Mouse (Mus musculus): Measurements from ENCODE around the gene Krt17.
"Not testable (repeated sequence)": the region's sequence is repeated elsewhere in the genome, so short reads cannot be mapped to it uniquely, and the experiment has no call there.

Gene Krt17

DNA sequence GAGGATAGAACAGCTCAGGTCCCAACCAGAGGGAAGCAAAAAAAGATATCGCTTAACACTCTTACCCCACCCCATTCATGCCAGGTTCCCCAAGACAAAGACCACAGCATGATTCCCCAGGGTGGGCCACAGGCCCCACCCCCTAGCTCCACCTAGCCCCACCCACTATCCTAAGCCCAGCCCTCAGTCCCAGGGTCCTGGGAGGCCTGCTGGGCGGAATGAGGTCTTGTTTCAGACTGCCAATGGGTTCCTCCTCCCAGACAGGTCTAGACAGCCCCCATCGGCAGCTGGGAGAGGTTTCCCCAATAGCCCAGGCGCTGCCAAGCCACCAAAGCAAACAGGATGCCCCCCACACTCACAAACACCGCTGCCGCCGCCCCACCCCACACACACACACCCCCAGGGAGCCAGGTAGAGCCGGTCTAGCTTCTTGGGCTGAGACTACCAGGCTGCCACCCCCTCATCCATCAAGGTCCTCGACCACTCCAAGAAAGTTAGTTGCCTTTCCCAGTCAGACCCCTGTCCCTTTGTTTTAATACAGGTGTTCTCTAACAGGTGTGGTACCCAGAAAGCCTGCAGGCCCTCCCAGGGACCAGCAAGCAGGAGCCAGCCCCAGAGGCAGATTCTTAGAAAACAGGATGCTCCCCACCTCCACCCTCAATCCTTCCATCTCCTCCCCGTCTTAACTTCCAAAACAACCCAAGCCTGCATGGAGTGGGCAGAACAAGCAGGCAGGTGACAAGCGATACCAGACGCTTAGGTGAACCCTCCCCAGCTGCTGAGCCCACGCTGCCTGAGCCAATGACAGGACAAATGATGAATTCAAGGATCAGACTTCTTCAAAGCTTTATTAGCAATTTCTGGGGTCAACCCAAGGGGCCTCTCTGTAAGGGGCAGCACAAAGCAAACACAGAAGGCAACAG, 1.5 kb upstream of the Krt17 start:
- no peak for DNase-seq (ENCODE audit: low spot score)

DNA sequence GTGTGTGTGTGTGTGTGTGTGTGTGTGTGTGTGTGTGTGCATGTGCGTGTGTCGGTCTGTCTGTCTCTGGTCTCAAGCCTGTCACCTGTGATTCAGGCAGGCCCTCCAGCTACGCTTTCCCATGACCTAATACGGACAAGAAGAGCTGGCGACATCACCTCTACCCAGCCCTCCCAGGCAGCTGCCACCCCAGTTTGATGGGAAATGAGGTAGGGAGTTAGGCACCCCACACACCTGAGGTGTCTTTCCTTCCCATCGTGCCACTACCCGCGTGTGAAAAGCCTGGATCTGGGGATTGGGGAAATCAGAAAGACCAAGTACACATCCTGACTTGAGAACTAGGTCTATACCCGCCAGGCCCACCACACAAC, 391 bp upstream of the Krt17 start:
- DNase-seq (ENCODE audit: low spot score): no peak

DNA sequence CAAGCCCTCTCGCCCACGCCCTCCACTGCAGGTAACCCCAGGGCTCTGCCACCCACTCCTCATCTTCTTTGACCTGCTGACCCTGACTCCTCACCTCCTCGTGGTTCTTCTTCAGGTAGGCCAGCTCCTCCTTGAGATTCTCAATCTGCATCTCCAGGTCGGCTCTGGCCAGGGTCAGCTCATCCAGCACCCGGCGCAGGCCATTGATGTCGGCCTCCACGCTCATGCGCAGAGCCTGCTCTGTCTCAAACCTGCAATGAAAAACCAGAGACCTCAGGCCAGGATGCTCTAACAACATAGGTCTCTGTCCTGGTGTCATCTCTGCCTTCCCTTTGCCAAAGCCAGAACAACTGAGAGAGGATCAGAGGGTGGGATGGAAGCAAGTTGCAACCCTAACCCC, 1.8 kb downstream of the Krt17 start:
- DNase-seq (ENCODE audit: low spot score): no peak

DNA sequence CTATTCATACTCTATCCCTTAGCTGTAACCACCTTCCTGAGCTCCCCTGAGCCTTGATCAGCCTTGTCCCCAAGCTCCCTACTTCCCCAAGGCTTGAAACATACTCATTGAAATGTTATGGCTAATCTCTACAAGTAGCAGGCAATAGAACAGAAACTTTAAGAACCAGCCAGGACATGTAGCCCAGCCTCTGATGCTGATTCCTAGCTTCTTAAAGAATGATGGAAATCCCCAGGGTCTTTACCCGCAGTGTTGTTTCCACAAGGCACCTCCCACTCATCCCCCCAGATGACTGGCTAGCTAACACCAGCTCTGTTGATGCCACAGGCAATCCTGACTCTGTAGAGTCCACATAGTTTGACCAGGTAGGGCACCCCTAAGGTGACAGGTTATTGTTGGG, 2.9 kb downstream of the Krt17 start:
- DNase-seq (ENCODE audit: low spot score): no peak

DNA sequence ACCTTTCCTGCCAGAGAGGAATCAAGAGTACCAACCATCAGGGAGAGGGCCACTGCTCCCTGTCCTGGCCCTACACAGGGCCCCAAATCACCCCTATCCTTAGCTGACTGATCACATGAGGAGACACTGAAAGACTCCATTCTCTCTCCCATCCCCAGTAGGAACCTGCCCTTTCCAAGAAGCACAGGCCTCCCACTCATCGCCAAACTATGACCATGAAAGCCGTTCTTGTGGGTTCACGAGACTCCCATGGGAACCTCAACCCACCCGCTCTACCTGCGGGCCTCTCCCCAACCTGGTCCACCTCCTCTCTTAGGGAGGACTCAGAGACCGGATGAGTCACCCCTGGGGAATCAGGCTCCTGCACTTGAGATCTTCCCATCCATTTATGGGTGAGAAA, 5.3 kb downstream of the Krt17 start:
- DNase-seq (ENCODE audit: low spot score): no peak

DNA sequence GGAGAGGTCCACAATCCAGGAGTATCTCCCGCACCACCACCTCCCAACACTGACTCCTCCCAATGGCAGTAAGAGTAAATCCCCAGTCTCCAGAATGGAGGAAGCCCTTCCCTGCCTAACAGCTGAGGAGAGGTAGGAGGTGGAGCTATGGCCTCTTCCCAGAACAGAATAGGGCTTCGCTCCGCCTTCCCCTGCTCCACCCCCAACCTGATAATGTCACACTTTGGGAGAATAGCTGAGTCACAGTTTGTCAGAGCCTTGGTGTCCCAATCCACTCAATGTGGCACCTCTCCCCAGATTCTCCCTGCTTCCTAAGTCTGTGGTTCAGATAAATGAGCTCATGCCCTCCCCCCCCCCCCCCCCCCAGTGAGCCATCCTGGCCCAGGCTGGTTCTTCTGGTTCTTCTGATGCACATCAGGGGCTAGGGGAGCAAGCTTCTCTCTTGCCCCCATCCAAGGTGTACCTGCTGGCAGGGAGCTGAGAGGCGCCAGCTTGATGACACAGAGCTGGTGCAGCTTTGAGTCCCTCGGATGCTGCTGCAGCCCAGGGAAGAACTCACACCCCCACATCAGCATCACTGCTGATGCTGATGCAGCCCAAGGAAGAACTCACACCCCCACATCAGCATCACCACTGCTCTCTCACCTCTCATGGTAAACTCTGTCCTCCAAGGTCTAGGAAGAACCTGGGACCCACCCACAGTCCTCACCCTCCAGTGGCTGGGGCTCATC, 6.3 kb downstream of the Krt17 start:
- no peak for DNase-seq (ENCODE audit: low spot score)

DNA sequence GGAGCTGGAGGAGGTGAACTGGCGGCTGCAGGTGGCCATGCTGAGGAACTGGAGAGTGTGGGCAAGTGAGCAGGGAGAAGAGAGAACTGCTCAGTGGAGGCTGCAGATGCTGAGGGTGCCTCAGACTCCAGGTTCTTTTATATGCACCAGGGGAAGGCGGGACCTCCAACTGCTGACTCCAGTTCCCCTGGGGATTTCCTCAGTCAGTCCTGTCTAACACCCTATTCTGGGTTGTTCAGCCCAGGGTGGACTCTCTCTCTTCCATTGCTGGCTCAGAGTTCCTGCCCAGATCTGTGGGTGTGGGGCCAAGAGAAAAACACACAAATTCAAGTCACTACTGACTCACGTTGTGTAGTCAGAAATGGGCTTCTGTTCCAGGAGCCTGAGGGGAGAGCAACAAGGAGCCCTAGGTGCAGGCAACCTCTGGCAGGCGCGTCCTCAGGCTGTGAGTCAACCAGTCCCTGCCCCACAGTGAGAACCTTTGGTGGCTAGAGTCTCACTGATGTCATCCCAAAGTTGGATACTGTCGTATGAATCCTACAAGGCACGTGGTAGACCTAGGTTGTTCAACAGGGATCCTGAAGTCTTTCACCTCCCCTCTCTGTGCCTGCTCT, 11.9 kb downstream of the Krt17 start, which contains the start of gene Krt16:
Gene Krt16, minus strand, starts transcription at position 51 of the 614 bp plus-strand sequence.
- no peak for DNase-seq (ENCODE audit: low spot score)

DNA sequence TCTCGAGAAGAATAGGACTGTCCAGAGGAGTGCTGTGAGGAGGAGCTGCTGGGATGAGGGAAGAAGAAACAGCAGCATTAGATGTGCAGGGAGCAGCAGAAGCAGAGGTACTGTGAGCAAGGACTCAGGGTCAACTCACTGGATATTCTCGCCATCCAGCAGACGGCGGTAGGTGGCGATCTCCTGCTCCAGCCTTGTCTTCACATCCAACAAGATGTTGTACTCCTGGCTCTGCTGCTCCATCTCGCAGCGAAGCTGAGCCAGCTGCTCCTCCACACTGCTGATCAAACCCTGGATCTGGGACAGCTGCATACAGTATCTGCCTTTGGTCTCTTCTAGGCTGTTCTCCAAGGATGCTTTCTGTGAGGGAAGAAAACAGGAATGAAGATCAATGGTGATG, 14.4 kb downstream of the Krt17 start:
- DNase-seq (ENCODE audit: low spot score): not testable (repeated sequence)

DNA sequence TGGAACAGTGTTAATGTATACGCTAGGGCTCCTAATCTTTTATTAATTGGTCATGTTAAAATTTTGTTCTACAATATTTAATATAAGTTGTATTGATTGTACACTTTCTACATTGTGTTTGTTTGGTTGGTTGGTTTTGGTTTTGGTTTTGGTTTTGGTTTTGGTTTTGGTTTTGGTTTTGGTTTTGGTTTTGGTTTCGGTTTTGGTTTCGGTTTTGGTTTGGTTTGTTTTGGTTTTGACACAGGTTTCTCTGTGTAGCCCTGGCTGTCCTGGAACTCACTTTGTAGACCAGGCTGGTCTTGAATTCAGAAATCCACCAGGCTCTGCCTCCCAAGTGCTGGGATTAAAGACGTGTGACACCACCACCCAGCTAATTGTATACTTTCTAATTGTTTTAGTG, 20.6 kb downstream of the Krt17 start:
- DNase-seq (ENCODE audit: low spot score): not testable (repeated sequence)

DNA sequence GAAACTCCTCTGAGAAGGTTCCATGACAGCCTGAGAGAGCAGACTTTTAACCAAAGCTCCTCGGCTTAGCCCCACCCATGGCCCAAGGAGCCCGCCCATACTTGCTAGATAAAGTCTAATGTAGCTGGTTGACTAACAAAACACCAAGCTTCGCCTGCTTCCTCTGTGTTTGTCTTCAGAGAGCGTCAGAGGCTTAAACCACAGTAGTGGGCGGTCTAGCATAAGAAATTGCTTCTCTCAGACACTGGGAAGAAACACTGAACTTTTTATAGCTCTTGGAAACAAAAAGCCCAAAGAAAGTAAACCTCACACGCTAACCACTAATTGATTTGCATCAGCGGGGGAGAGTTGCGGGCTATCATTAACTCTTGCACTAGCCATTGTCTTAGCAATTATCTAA, 39.1 kb downstream of the Krt17 start:
- no peak for DNase-seq (ENCODE audit: low spot score)

DNA sequence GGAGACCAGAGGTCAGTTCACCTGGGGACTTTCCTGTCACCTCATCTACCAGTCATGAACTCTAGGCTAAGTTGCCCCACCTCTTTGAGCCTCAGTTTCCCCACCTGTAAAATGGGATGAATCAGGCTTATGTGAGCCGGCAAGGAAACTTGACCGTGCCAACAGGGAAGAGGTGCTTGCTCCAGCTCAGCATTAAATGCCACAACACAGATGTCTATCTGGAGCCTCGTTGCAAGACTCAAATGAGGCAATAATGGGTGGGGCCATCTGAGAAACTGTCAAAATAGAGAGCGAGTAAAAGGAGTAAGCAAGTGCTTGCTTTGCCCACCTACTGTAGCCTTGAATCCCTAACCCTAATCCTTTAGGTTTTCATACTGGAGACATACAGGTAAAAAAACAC, 41.5 kb downstream of the Krt17 start:
- DNase-seq (ENCODE audit: low spot score): no peak

DNA sequence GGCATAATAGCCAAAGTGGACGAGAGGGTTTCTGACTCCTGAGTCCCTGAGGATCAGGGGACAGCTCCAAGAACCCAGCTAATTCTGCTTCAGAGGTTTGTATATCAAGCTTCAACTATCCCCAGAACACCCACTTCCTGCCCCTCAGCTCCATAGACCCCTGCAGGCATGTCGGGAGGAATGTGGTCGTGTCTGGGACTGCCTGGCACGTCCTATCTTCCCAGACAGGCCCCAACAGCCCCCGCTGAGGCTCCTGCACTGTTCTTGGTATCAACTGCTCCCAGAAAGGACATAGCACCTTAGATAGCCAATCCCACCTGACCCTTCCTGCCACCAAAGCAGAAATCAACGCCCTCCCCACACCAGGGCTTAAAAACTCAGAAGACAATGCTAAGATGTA, 52.3 kb downstream of the Krt17 start:
- DNase-seq (ENCODE audit: low spot score): no peak

DNA sequence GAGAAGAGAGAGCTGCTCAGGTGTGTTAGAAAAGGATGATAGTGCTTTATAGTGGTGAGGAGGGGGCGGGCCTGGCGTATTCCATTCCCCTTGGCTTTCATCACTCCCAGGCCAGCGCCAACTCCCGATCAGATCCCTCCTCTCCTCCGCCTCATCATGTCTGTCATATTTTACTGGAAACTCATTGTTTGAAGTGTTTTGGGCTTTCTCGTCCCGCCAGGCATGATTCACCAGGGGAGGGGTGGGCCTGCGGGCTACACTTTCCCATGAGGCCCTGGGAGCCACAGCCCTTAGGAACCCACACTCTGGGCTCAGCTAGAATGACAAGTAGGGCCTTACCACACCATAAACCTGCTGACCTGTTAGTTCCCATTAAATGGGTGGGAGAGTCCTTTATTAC, 53.3 kb downstream of the Krt17 start, which contains the start of gene Krt14:
Gene Krt14, minus strand, starts transcription at position 51 of the 400 bp plus-strand sequence.
- DNase-seq (ENCODE audit: low spot score): no peak

All from embryo, embryonic 10 days (tissue).